Mouse (Mus musculus) kidney, adult 10 weeks (tissue): Measurements from ENCODE around the gene Fignl1. TPM values are rescaled to one million over a fixed set of nuclear protein-coding genes. Genes with fewer than 3 reads are reported as not detected.

ENCODE experiments used
- polyA plus RNA-seq: library from polyadenylated mRNA; stranded (reverse); fragments of 350-450 nt; fragmentation: Illumina TruSeq; extraction: RNeasy Lipid Tissue Mini Kit (QIAGEN cat#74804); gene quantifications from one replicate; pipeline ENCODE4 v1.2.3, GENCODE M21; 2014; ENCODE audit warnings: low read depth, low replicate concordance

Fignl1 gene
- polyA plus RNA-seq = 0.81 TPM

GRCm38 (mm10) chr11:11808820-11809403 lies at the start of gene Fignl1:
TSS of gene Fignl1 (minus strand) at chr11:11808962.

Other genes with a start within 250 kb of the Fignl1 start
- gene 4930512M02Rik, start 181.1 kb downstream of the Fignl1 start, polyA plus RNA-seq = not detected
- gene Ikzf1, start 124.0 kb downstream of the Fignl1 start, polyA plus RNA-seq = 1.1 TPM
- 341 TPM for gene Ddc, start 89.2 kb upstream of the Fignl1 start, polyA plus RNA-seq
- gene Grb10, start 229.7 kb upstream of the Fignl1 start, polyA plus RNA-seq = 22.4 TPM